Comparison of ENCODE assay signal across 12 mouse cellular contexts in genomic region chr4:137481381-137482030, GRCm38 (mm10). TPM values are rescaled to one million over a fixed set of nuclear protein-coding genes. Genes with fewer than 3 reads are reported as not detected.
DNase-seq lines count a peak whose midpoint lies in the region; ATAC-seq and TF ChIP-seq lines count a peak whose summit lies in the region.
"Had no signal": no experiment of that assay in that cellular context is flagged by ENCODE, and none has a peak within 500 bp of the region (broad histone marks: within the 10 kb centered on the region; RNA-seq: fewer than 3 reads in every experiment).

No protein-coding gene starts in this region.

- 0 out of 2 replicates have a peak overlapping the region, but pooled peaks have one; percentile 18 for H3K9ac ChIP-seq in hindbrain, embryonic 12.5 days
- H3K9ac ChIP-seq in hindbrain, postnatal 0 days (replicated peaks; ENCODE audit: low read length) = no peak overlapping the region
- no peak overlapping the region for H3K9ac ChIP-seq in embryonic facial prominence, embryonic 13.5 days
- H3K9ac ChIP-seq in liver, embryonic 12.5 days = no peak overlapping the region

- no peak for TF ChIP-seq CTCF in hindbrain, postnatal 0 days (IDR thresholded peaks at IDR 0.05; ENCODE audit: low read depth)

- H3K27ac ChIP-seq in hindbrain, embryonic 12.5 days = no peak overlapping the region
- H3K27ac ChIP-seq in hindbrain, postnatal 0 days = no peak overlapping the region
- peak overlapping the region; percentile 97 for H3K27ac ChIP-seq in brown adipose tissue, adult 24 weeks (replicated peaks; ENCODE audit: low read depth, low read length)
- H3K27ac ChIP-seq in embryonic facial prominence, embryonic 13.5 days = peak overlapping the region; percentile 68
- peak overlapping the region; percentile 55 for H3K27ac ChIP-seq in liver, embryonic 12.5 days

- peaks cover 76% of the 10 kb centered on the region for H3K4me1 ChIP-seq in hindbrain, embryonic 12.5 days
- peaks cover 16% of the 10 kb centered on the region for H3K4me1 ChIP-seq in hindbrain, postnatal 0 days (ENCODE audit: insufficient read depth, low read length)
- H3K4me1 ChIP-seq in brown adipose tissue, adult 24 weeks (ENCODE audit: control insufficient read depth, insufficient read depth, insufficient read length, low read length) = peaks cover 72% of the 10 kb centered on the region
- H3K4me1 ChIP-seq in embryonic facial prominence, embryonic 13.5 days = peaks cover 87% of the 10 kb centered on the region
- peaks cover 92% of the 10 kb centered on the region for H3K4me1 ChIP-seq in liver, embryonic 12.5 days

- no peaks in the 10 kb centered on the region for H3K27me3 ChIP-seq in hindbrain, embryonic 12.5 days
- H3K27me3 ChIP-seq in hindbrain, postnatal 0 days (ENCODE audit: insufficient read depth, low read length) = no peaks in the 10 kb centered on the region
- H3K27me3 ChIP-seq in embryonic facial prominence, embryonic 13.5 days = no peaks in the 10 kb centered on the region
- H3K27me3 ChIP-seq in liver, embryonic 12.5 days (replicated peaks) = peaks cover 12% of the 10 kb centered on the region; the same call in 1 of the 2 replicates

- 57% methylated on average over 13 of the region's 13 CpGs for WGBS in hindbrain, embryonic 12.5 days
- 67% methylated on average over 13 of the region's 13 CpGs for WGBS in hindbrain, postnatal 0 days
- 41% methylated on average over 13 of the region's 13 CpGs for WGBS in embryonic facial prominence, embryonic 13.5 days
- WGBS in liver, embryonic 12.5 days (ENCODE audit: insufficient replicate concordance) = 64% methylated on average over 13 of the region's 13 CpGs

- DNase-seq in hindbrain, postnatal 0 days (ENCODE audit: low spot score) = no peak
- DNase-seq in c-Kit-positive CD71-positive TER-119-positive erythroid progenitor cells, embryonic 14.5 days (ENCODE audit: low spot score) = no peak
- DNase-seq in cerebellum, postnatal 36 days = no peak
- DNase-seq: cerebellum, adult 11 months had no signal

- no peaks in the 10 kb centered on the region for H3K9me3 ChIP-seq in hindbrain, embryonic 12.5 days (replicated peaks)
- H3K9me3 ChIP-seq in hindbrain, postnatal 0 days (ENCODE audit: low read length) = no peaks in the 10 kb centered on the region
- no peaks in the 10 kb centered on the region for H3K9me3 ChIP-seq in embryonic facial prominence, embryonic 13.5 days
- H3K9me3 ChIP-seq in liver, embryonic 12.5 days (replicated peaks) = no peaks in the 10 kb centered on the region

- ATAC-seq in hindbrain, embryonic 12.5 days (ENCODE audit: low FRiP score) = no peak
- ATAC-seq in hindbrain, postnatal 0 days = no peak
- no peak for ATAC-seq in embryonic facial prominence, embryonic 13.5 days (ENCODE audit: insufficient number of reproducible peaks, insufficient read depth, low FRiP score, low TSS enrichment, low read depth)
- ATAC-seq in liver, embryonic 12.5 days = no peak
- ATAC-seq: midbrain, embryonic 16.5 days had no signal

- no peak overlapping the region for H3K4me2 ChIP-seq in hindbrain, embryonic 12.5 days (replicated peaks)
- H3K4me2 ChIP-seq in hindbrain, postnatal 0 days (ENCODE audit: low read depth, low read length) = no peak overlapping the region
- H3K4me2 ChIP-seq in embryonic facial prominence, embryonic 13.5 days = peak overlapping the region; percentile 5; the same call in 1 of the 2 replicates
- H3K4me2 ChIP-seq in liver, embryonic 12.5 days = peak overlapping the region; percentile 13; the same call in 1 of the 2 replicates

- no peaks in the 10 kb centered on the region for H3K36me3 ChIP-seq in hindbrain, embryonic 12.5 days
- no peaks in the 10 kb centered on the region for H3K36me3 ChIP-seq in hindbrain, postnatal 0 days (ENCODE audit: insufficient read depth, low read length)
- H3K36me3 ChIP-seq in embryonic facial prominence, embryonic 13.5 days = no peaks in the 10 kb centered on the region
- H3K36me3 ChIP-seq in liver, embryonic 12.5 days = no peaks in the 10 kb centered on the region

- no peak overlapping the region for H3K4me3 ChIP-seq in hindbrain, embryonic 12.5 days
- H3K4me3 ChIP-seq in hindbrain, postnatal 0 days (ENCODE audit: low read length) = no peak overlapping the region
- no peak overlapping the region for H3K4me3 ChIP-seq in brown adipose tissue, adult 24 weeks (ENCODE audit: insufficient read depth, low read depth, low read length)
- H3K4me3 ChIP-seq in embryonic facial prominence, embryonic 13.5 days = no peak overlapping the region
- H3K4me3 ChIP-seq in liver, embryonic 12.5 days = no peak overlapping the region
- H3K4me3 ChIP-seq: erythroblast, embryonic 14.5 days had no signal

RNA-seq across cellular contexts. Expression of gene Hspg2, which starts 12.9 kb away (rescaled TPM):
- polyA plus RNA-seq in hindbrain, embryonic 12.5 days (2016; fragmentation: Nextera tagmentation; extraction: Ambion mirVana) = 14.7 and 15.0 TPM in 2 replicates
- 37.8 and 39.2 TPM in 2 replicates for total RNA-seq in hindbrain, postnatal 0 days (2014; rRNA removed)
- 3.5 and 3.7 TPM in 2 replicates for polyA plus RNA-seq in hindbrain, postnatal 0 days (2015; fragmentation: Nextera tagmentation; extraction: Ambion mirVana)
- polyA plus RNA-seq in brown adipose tissue, adult 24 weeks (2012; ENCODE audit: insufficient read depth, insufficient read length, missing spikeins) = 32.5 and 49.7 TPM in 2 replicates
- 28.2 and 30.0 TPM in 2 replicates for polyA plus RNA-seq in embryonic facial prominence, embryonic 13.5 days (2015; fragmentation: Nextera tagmentation; extraction: Ambion mirVana)
- polyA plus RNA-seq in liver, embryonic 12.5 days (2016; fragmentation: Nextera tagmentation; extraction: Ambion mirVana) = 6.4 and 7.3 TPM in 2 replicates

RNA-seq across cellular contexts. Expression of gene 1700013G24Rik, which starts 28.4 kb away (rescaled TPM):
- polyA plus RNA-seq in hindbrain, embryonic 12.5 days (2016; fragmentation: Nextera tagmentation; extraction: Ambion mirVana) = not detected in 2 replicates
- total RNA-seq in hindbrain, postnatal 0 days (2014; rRNA removed) = not detected in 2 replicates
- not detected in 2 replicates for polyA plus RNA-seq in hindbrain, postnatal 0 days (2015; fragmentation: Nextera tagmentation; extraction: Ambion mirVana)
- polyA plus RNA-seq in brown adipose tissue, adult 24 weeks (2012; ENCODE audit: insufficient read depth, insufficient read length, missing spikeins) = not detected in 2 replicates
- polyA plus RNA-seq in embryonic facial prominence, embryonic 13.5 days (2015; fragmentation: Nextera tagmentation; extraction: Ambion mirVana) = not detected in 2 replicates
- not detected in 2 replicates for polyA plus RNA-seq in liver, embryonic 12.5 days (2016; fragmentation: Nextera tagmentation; extraction: Ambion mirVana)
- total RNA-seq: gastrocnemius, postnatal 25 days; MEL had no signal
- polyA plus RNA-seq: erythroblast, embryonic 14.5 days; midbrain, embryonic 16.5 days had no signal

RNA-seq across cellular contexts. Expression of gene Cela3b, which starts 51.2 kb away (rescaled TPM):
- not detected in 2 replicates for polyA plus RNA-seq in hindbrain, embryonic 12.5 days (2016; fragmentation: Nextera tagmentation; extraction: Ambion mirVana)
- not detected in 2 replicates for total RNA-seq in hindbrain, postnatal 0 days (2014; rRNA removed)
- not detected in 2 replicates for polyA plus RNA-seq in hindbrain, postnatal 0 days (2015; fragmentation: Nextera tagmentation; extraction: Ambion mirVana)
- polyA plus RNA-seq in brown adipose tissue, adult 24 weeks (2012; ENCODE audit: insufficient read depth, insufficient read length, missing spikeins) = not detected in 2 replicates
- 0.29 TPM in 1 of 2 replicates, not detected in the other for polyA plus RNA-seq in embryonic facial prominence, embryonic 13.5 days (2015; fragmentation: Nextera tagmentation; extraction: Ambion mirVana)
- not detected in 2 replicates for polyA plus RNA-seq in liver, embryonic 12.5 days (2016; fragmentation: Nextera tagmentation; extraction: Ambion mirVana)
- total RNA-seq: gastrocnemius, postnatal 25 days; MEL had no signal
- polyA plus RNA-seq: erythroblast, embryonic 14.5 days; midbrain, embryonic 16.5 days had no signal

Comparison
In these comparisons a context has a peak if more than half of its experiments do, and no peak if none do; other contexts are left out.
1. H3K27ac ChIP-seq: peak in brown adipose tissue, adult 24 weeks (single experiment), embryonic facial prominence, embryonic 13.5 days (single experiment) and liver, embryonic 12.5 days (single experiment); none in hindbrain, embryonic 12.5 days (single experiment) and hindbrain, postnatal 0 days (single experiment).
2. H3K4me2 ChIP-seq: peak in embryonic facial prominence, embryonic 13.5 days (single experiment) and liver, embryonic 12.5 days (single experiment); none in hindbrain, embryonic 12.5 days (single experiment) and hindbrain, postnatal 0 days (single experiment).